Mouse (Mus musculus): Measurements from ENCODE around the gene D630045J12Rik. TPM values are rescaled to one million over a fixed set of nuclear protein-coding genes. Genes with fewer than 3 reads are reported as not detected.

Gene D630045J12Rik
- total RNA-seq, 1 experiment = 4.1 TPM

DNA sequence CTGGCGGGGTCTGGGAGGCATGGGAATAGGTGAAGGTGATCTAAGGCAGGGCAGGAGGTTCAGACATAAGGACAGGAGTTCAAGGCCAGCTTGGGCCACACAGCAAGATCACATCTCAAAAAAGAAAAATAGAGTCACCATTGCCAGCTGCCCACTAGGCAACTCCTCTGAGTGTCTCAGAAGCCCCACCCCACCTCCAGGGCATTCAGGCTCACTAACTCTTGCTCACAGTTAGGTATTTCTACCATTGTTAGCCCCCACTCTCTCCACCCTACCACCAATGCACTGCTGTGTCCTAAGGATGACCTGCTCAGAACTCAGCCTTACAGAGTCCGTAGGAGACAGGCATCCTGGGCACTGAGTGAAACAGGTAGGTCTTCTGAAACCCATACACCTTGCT is 46.2 kb downstream of the D630045J12Rik start:
- TF ChIP-seq CHD2 (IDR thresholded peaks at IDR 0.05; ENCODE audit: low read depth, low read length) (no peak), MAFK (IDR thresholded peaks at IDR 0.05; ENCODE audit: insufficient read depth, low read depth, low read length) (no peak), HCFC1 (IDR thresholded peaks at IDR 0.05; ENCODE audit: borderline replicate concordance, insufficient read depth, low read length) (no peak)
- DNase-seq (ENCODE audit: low read depth, low spot score) = peak; percentile 36
- Histone ChIP-seq H3K27ac (ENCODE audit: insufficient read depth, low read depth, low read length, poor library complexity, severe bottlenecking) (peak overlapping the region; percentile 44; the same call in 1 of the 2 replicates), H3K4me3 (ENCODE audit: insufficient read depth in 1 of 2, low read depth in 1 of 2, low read length in 2 of 2, poor library complexity in 1 of 2, severe bottlenecking in 1 of 2) (no peak overlapping the region), H3K9ac (ENCODE audit: insufficient read depth, low read depth, low read length, poor library complexity, severe bottlenecking) (no peak overlapping the region), H3K9me3 (ENCODE audit: control insufficient read depth, insufficient read depth, low read depth, low read length) (no peaks in the 10 kb centered on the region), H3K4me1 (ENCODE audit: control insufficient read depth in 2 of 2, insufficient read depth in 2 of 2, low read length in 2 of 2, poor library complexity in 1 of 2) (peaks cover 2 to 14% of the 10 kb centered on the region in 2 experiments; a peak in 3 of 4 replicates), H3K36me3 (ENCODE audit: control insufficient read depth, insufficient read depth, low read length, poor library complexity, severe bottlenecking) (no peaks in the 10 kb centered on the region)
- in situ Hi-C loops (cut with MboI; ENCODE audit: low sequenced_read_pairs in 2 of 2, unreplicated experiment in 2 of 2) = no loop called here

GRCm38 (mm10) chr6:38206941-38207531 is 46.8 kb downstream of the D630045J12Rik start:
- TF ChIP-seq ZNF384 (IDR thresholded peaks at IDR 0.05; ENCODE audit: low read depth, low read length) = no peak
- TF ChIP-seq ZC3H11A (IDR thresholded peaks at IDR 0.05; ENCODE audit: borderline replicate concordance, low read depth, low read length) = no peak
- TF ChIP-seq HCFC1 (IDR thresholded peaks at IDR 0.05; ENCODE audit: borderline replicate concordance, insufficient read depth, low read length) = no peak
- 0 out of 2 replicates have a peak, but pooled peaks have one; percentile 19 for TF ChIP-seq MAFK (IDR thresholded peaks at IDR 0.05; ENCODE audit: insufficient read depth, low read depth, low read length)
- TF ChIP-seq CHD2 (IDR thresholded peaks at IDR 0.05; ENCODE audit: low read depth, low read length) = no peak
- H3K36me3 ChIP-seq (ENCODE audit: control insufficient read depth, insufficient read depth, low read length, poor library complexity, severe bottlenecking) = no peaks in the 10 kb centered on the region
- no peaks in the 10 kb centered on the region for H3K9me3 ChIP-seq (ENCODE audit: control insufficient read depth, insufficient read depth, low read depth, low read length)
- H3K4me1 ChIP-seq (ENCODE audit: control insufficient read depth in 2 of 2, insufficient read depth in 2 of 2, low read length in 2 of 2, poor library complexity in 1 of 2) = peaks cover 2 to 14% of the 10 kb centered on the region in 2 experiments; a peak in 3 of 4 replicates
- in situ Hi-C loops (cut with MboI; ENCODE audit: low sequenced_read_pairs in 2 of 2, unreplicated experiment in 2 of 2) = no loop called here
- no peak overlapping the region for H3K4me3 ChIP-seq (ENCODE audit: insufficient read depth in 1 of 2, low read depth in 1 of 2, low read length in 2 of 2, poor library complexity in 1 of 2, severe bottlenecking in 1 of 2)
- H3K27ac ChIP-seq (ENCODE audit: insufficient read depth, low read depth, low read length, poor library complexity, severe bottlenecking) = peak overlapping the region; percentile 44
- no peak overlapping the region for H3K9ac ChIP-seq (ENCODE audit: insufficient read depth, low read depth, low read length, poor library complexity, severe bottlenecking)
- DNase-seq (ENCODE audit: low read depth, low spot score) = peak; percentile 15

DNA sequence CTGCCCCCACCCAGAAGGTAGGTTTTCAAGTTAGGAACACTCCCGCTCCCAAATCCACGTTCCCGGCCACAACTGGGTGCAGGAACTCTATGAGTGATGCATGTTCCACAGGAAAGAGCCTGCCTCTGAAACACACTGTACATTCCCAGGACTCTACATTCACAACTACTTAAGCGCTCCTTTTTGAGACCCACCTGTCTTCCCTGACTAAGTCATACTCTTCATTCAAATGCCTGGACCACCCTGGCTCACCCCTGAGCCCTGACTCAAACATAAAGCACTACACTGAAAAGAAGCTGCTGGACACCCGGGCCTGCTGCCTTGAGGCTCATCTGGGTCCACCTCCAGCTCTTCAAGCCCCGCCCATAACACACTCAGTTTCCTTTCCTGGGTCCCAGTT is 48.4 kb downstream of the D630045J12Rik start:
- Histone ChIP-seq H3K27ac (ENCODE audit: insufficient read depth, low read depth, low read length, poor library complexity, severe bottlenecking) (no peak overlapping the region), H3K4me3 (ENCODE audit: insufficient read depth in 1 of 2, low read depth in 1 of 2, low read length in 2 of 2, poor library complexity in 1 of 2, severe bottlenecking in 1 of 2) (no peak overlapping the region), H3K9me3 (ENCODE audit: control insufficient read depth, insufficient read depth, low read depth, low read length) (no peaks in the 10 kb centered on the region), H3K9ac (ENCODE audit: insufficient read depth, low read depth, low read length, poor library complexity, severe bottlenecking) (no peak overlapping the region), H3K4me1 (ENCODE audit: control insufficient read depth in 2 of 2, insufficient read depth in 2 of 2, low read length in 2 of 2, poor library complexity in 1 of 2) (peaks cover 2 to 14% of the 10 kb centered on the region in 2 experiments; a peak in 3 of 4 replicates), H3K36me3 (ENCODE audit: control insufficient read depth, insufficient read depth, low read length, poor library complexity, severe bottlenecking) (no peaks in the 10 kb centered on the region)
- no peak for TF ChIP-seq MAFK (IDR thresholded peaks at IDR 0.05; ENCODE audit: insufficient read depth, low read depth, low read length)
- TF ChIP-seq ZC3H11A (IDR thresholded peaks at IDR 0.05; ENCODE audit: borderline replicate concordance, low read depth, low read length) = no peak
- no peak for TF ChIP-seq HCFC1 (IDR thresholded peaks at IDR 0.05; ENCODE audit: borderline replicate concordance, insufficient read depth, low read length)
- TF ChIP-seq CHD2 (IDR thresholded peaks at IDR 0.05; ENCODE audit: low read depth, low read length) = no peak
- no peak for TF ChIP-seq ZNF384 (IDR thresholded peaks at IDR 0.05; ENCODE audit: low read depth, low read length)
- in situ Hi-C loops (cut with MboI; ENCODE audit: low sequenced_read_pairs in 2 of 2, unreplicated experiment in 2 of 2) = no loop called here
- DNase-seq (ENCODE audit: low read depth, low spot score) = no peak

DNA sequence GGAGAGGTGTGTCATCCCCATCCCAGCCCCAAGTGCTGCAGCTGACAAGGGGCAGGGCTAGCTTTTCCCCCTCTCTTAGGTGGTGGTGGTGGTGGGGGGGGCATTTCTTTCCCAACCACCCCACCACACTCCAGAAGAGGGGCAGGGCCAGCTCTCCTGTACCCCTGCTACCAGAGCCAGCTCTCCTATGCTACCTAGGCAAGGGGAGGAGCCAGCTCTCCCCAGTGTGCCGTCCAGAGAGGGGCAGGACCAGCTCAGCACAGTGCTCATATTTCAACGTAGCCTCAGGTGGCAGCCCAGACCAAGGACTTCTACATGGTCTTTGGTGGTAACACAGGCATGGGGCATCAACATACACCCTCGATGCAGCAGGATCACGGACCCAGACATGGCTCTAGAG is 50.0 kb downstream of the D630045J12Rik start:
- H3K9me3 ChIP-seq (ENCODE audit: control insufficient read depth, insufficient read depth, low read depth, low read length) = no peaks in the 10 kb centered on the region
- H3K27ac ChIP-seq (ENCODE audit: insufficient read depth, low read depth, low read length, poor library complexity, severe bottlenecking) = no peak overlapping the region
- H3K36me3 ChIP-seq (ENCODE audit: control insufficient read depth, insufficient read depth, low read length, poor library complexity, severe bottlenecking) = no peaks in the 10 kb centered on the region
- no peak for DNase-seq (ENCODE audit: low read depth, low spot score)
- H3K4me3 ChIP-seq (ENCODE audit: insufficient read depth in 1 of 2, low read depth in 1 of 2, low read length in 2 of 2, poor library complexity in 1 of 2, severe bottlenecking in 1 of 2) = no peak overlapping the region
- TF ChIP-seq MAFK (IDR thresholded peaks at IDR 0.05; ENCODE audit: insufficient read depth, low read depth, low read length) (no peak), ZNF384 (IDR thresholded peaks at IDR 0.05; ENCODE audit: low read depth, low read length) (no peak), HCFC1 (IDR thresholded peaks at IDR 0.05; ENCODE audit: borderline replicate concordance, insufficient read depth, low read length) (no peak), ZC3H11A (IDR thresholded peaks at IDR 0.05; ENCODE audit: borderline replicate concordance, low read depth, low read length) (no peak), CHD2 (IDR thresholded peaks at IDR 0.05; ENCODE audit: low read depth, low read length) (no peak)
- peaks cover 2 to 14% of the 10 kb centered on the region in 2 experiments; a peak in 3 of 4 replicates for H3K4me1 ChIP-seq (ENCODE audit: control insufficient read depth in 2 of 2, insufficient read depth in 2 of 2, low read length in 2 of 2, poor library complexity in 1 of 2)
- in situ Hi-C loops (cut with MboI; ENCODE audit: low sequenced_read_pairs in 2 of 2, unreplicated experiment in 2 of 2) = no loop called here
- no peak overlapping the region for H3K9ac ChIP-seq (ENCODE audit: insufficient read depth, low read depth, low read length, poor library complexity, severe bottlenecking)

Data from ES-E14 (cell line).